Mouse (Mus musculus) embryonic fibroblast, embryonic 13.5 days (primary cell): ENCODE measurements around the gene Hnrnpu. TPM values are rescaled to one million over a fixed set of nuclear protein-coding genes. Genes with fewer than 3 reads are reported as not detected.
A peak's percentile ranks its signal among the peaks of the same experiment; 100 is the strongest.

Experiments
- H3K27ac ChIP-seq: 2 replicates; pipeline ENCODE4 v1.5.1; 2012; ENCODE audit warnings: low read length, control low read depth, inconsistent platforms; ENCODE audit not compliant: insufficient read depth
- H3K4me1 ChIP-seq: 2 replicates; pipeline ENCODE4 v1.6.1; 2011; ENCODE audit warnings: low read length; ENCODE audit not compliant: control insufficient read depth, insufficient read depth
- H3K4me3 ChIP-seq: 2 replicates; pipeline ENCODE4 v1.5.1; 2011; ENCODE audit warnings: mild to moderate bottlenecking, control low read depth, low read length; ENCODE audit not compliant: insufficient read depth
- CTCF ChIP-seq: IDR thresholded peaks from 2 replicates; pipeline ENCODE4 v1.5.1; 2011; ENCODE audit warnings: mild to moderate bottlenecking, control low read depth, low read length, moderate library complexity, borderline replicate concordance; ENCODE audit not compliant: insufficient read depth
- POLR2A ChIP-seq: IDR thresholded peaks from 2 replicates; pipeline ENCODE4 v1.6.1; 2011; ENCODE audit warnings: low read depth, mild to moderate bottlenecking, control low read depth, low read length, moderate library complexity
- polyA plus RNA-seq: library from polyadenylated mRNA; stranded (reverse); fragments of >200 nt; gene quantifications from 2 replicates; pipeline ENCODE4 v1.2.4, GENCODE M21; 2011; ENCODE audit warnings: low read depth; ENCODE audit not compliant: missing spikeins, insufficient read length

Hnrnpu gene
- polyA plus RNA-seq, 1 experiment: 619 TPM

- no peak overlapping the region for H3K4me3 ChIP-seq
- TF ChIP-seq CTCF (no peak), POLR2A (no peak)
- peaks cover 2% of the 10 kb centered on the region; the same call in 1 of the 2 replicates for H3K4me1 ChIP-seq
- no peak overlapping the region for H3K27ac ChIP-seq
These were observed 4.5 kb upstream of the Hnrnpu start for GRCm38 (mm10) chr1:178342063-178342462.

- H3K4me3 ChIP-seq: no peak overlapping the region
- TF ChIP-seq POLR2A (no peak), CTCF (no peak)
- H3K27ac ChIP-seq: no peak overlapping the region
- peaks cover 2% of the 10 kb centered on the region; the same call in 1 of the 2 replicates for H3K4me1 ChIP-seq
These were observed 3.8 kb upstream of the Hnrnpu start for GRCm38 (mm10) chr1:178341435-178341834.

GRCm38 (mm10) chr1:178340213-178340612 lies 2.6 kb upstream of the Hnrnpu start:
- no peak for TF ChIP-seq POLR2A
- TF ChIP-seq CTCF: no peak
- Histone ChIP-seq H3K4me3 (no peak overlapping the region), H3K27ac (peak overlapping the region; percentile 13; the same call in 1 of the 2 replicates), H3K4me1 (peaks cover 2% of the 10 kb centered on the region; the same call in 1 of the 2 replicates)

GRCm38 (mm10) chr1:178338318-178338641 lies 683 bp upstream of the Hnrnpu start:
- peak overlapping the region; percentile 90 for H3K27ac ChIP-seq
- peak overlapping the region; percentile 70 for H3K4me3 ChIP-seq
- H3K4me1 ChIP-seq: peaks cover 2% of the 10 kb centered on the region; the same call in 1 of the 2 replicates
- no peak for TF ChIP-seq CTCF
- peak; percentile 58; the same call in 1 of the 2 replicates for TF ChIP-seq POLR2A

GRCm38 (mm10) chr1:178336777-178337481 lies 668 bp downstream of the Hnrnpu start:
- peak overlapping the region; percentile 93 for H3K27ac ChIP-seq
- peaks cover 4% of the 10 kb centered on the region; the same call in 1 of the 2 replicates for H3K4me1 ChIP-seq
- TF ChIP-seq CTCF: no peak
- H3K4me3 ChIP-seq: peak overlapping the region; percentile 100

- H3K4me3 ChIP-seq: peak overlapping the region; percentile 100
- peak overlapping the region; percentile 84 for H3K27ac ChIP-seq
- TF ChIP-seq CTCF (no peak), POLR2A (peak; percentile 22; the same call in 1 of the 2 replicates)
- peaks cover 4% of the 10 kb centered on the region; the same call in 1 of the 2 replicates for H3K4me1 ChIP-seq
These were observed 1.3 kb downstream of the Hnrnpu start for GRCm38 (mm10) chr1:178336289-178336775.

- no peak for TF ChIP-seq POLR2A
- no peak for TF ChIP-seq CTCF
- Histone ChIP-seq H3K27ac (peak overlapping the region; percentile 84), H3K4me3 (peak overlapping the region; percentile 100), H3K4me1 (peaks cover 6% of the 10 kb centered on the region)
These were observed 1.7 kb downstream of the Hnrnpu start for GRCm38 (mm10) chr1:178335860-178336261.

GRCm38 (mm10) chr1:178329946-178330345 lies 7.7 kb downstream of the Hnrnpu start:
- TF ChIP-seq POLR2A (no peak), CTCF (no peak)
- Histone ChIP-seq H3K4me3 (no peak overlapping the region), H3K4me1 (peaks cover 4% of the 10 kb centered on the region; the same call in 1 of the 2 replicates), H3K27ac (no peak overlapping the region)

- no peak overlapping the region for H3K4me3 ChIP-seq
- H3K4me1 ChIP-seq: peaks cover 4% of the 10 kb centered on the region; the same call in 1 of the 2 replicates
- no peak overlapping the region for H3K27ac ChIP-seq
- no peak for TF ChIP-seq POLR2A
- TF ChIP-seq CTCF: no peak
These were observed 8.6 kb downstream of the Hnrnpu start for GRCm38 (mm10) chr1:178329017-178329416.

GRCm38 (mm10) chr1:178326950-178327349 lies 10.6 kb downstream of the Hnrnpu start:
- Histone ChIP-seq H3K4me3 (no peak overlapping the region), H3K27ac (no peak overlapping the region), H3K4me1 (peaks cover 2% of the 10 kb centered on the region; the same call in 1 of the 2 replicates)
- TF ChIP-seq POLR2A (no peak), CTCF (no peak)
